Mouse (Mus musculus): Measurements from ENCODE around the gene Rxrb.

- TF ChIP-seq CTCF (IDR thresholded peaks at IDR 0.05) (no peak), EP300 (IDR thresholded peaks at IDR 0.05) (no peak)
Measured at GRCm38 (mm10) chr17:34029150-34029889, 2.3 kb upstream of the Rxrb start.

All from lung, postnatal 0 days (tissue).